Mouse (Mus musculus) cerebellum, adult 8-10 months (tissue): ENCODE data around the gene Fam173b.
A peak's percentile ranks its signal among the peaks of the same experiment; 100 is the strongest.
"Not testable (repeated sequence)": the region's sequence is repeated elsewhere in the genome, so short reads cannot be mapped to it uniquely, and the experiment has no call there.

Source experiments
- DNase-seq: peaks from one replicate; pipeline ENCODE4 v3.0.0; 2022

Gene Fam173b

GRCm38 (mm10) chr15:31601646-31602374 is at the start of gene Fam173b, which contains the start of gene Cct5:
Fam173b (plus strand) TSS chr15:31601852.
Cct5 (minus strand) TSS chr15:31601804.
- peak; percentile 99 for DNase-seq

- no peak for DNase-seq
Observed at GRCm38 (mm10) chr15:31554855-31555254, 46.8 kb upstream of the Fam173b start.

DNA sequence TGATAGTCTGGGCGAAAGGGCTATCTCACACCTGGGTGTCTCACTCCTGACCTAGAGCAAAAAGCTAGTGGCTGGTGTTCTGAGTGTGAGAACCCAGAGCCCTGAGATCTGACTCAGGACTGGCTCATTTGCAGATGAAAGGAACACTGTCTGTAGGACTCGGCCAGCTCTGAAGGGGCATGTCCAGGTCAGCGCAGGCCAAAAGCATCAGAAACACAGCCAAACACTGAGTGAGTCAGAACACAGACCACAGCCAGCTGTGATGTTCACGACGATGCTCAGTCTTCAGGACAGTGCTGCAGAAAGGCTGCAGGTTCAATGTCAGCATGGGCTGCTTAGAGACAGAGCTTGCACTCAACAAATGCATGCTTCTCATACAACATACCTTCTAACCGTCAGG is 40.3 kb upstream of the Fam173b start:
- DNase-seq: no peak

DNA sequence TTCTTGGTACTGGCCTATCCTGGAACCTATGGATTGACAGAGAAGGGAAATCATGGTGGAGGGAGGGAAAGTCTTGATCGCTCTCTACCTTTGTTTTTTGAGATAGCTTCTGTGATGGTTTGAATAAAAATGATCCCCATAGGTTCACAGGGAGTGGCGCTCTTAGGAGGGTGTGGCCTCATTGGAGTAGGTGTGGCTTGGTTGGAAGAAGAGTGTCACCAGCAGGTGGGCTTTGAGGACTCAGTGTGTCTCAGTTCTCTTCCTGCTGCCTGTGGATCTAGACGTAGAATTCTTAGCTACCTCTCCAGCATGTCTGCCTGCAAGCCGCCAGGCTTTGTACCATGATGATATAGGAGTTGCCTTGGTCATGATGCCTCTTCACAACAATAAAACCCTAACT is 39.7 kb upstream of the Fam173b start:
- DNase-seq: no peak

DNA sequence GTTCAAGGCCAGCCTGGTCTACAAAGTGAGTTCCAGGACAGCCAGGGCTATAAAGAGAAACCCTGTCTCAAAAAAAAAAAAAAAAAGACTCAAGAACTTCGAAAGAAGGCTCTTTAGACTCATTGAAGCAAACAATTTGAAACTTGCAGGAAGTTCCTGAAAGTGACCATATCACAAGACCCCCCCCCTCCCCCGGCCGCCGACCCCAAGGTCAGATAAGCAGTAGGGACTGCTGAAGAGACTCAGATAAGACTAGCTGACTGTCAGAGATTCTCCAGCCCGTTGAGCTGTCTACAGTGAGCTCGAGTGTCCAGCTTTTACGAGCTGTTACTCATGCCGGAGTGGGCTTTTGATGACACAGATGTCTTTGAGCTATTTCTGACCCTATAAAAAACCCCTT is 38.8 kb upstream of the Fam173b start:
- DNase-seq: no peak

DNA sequence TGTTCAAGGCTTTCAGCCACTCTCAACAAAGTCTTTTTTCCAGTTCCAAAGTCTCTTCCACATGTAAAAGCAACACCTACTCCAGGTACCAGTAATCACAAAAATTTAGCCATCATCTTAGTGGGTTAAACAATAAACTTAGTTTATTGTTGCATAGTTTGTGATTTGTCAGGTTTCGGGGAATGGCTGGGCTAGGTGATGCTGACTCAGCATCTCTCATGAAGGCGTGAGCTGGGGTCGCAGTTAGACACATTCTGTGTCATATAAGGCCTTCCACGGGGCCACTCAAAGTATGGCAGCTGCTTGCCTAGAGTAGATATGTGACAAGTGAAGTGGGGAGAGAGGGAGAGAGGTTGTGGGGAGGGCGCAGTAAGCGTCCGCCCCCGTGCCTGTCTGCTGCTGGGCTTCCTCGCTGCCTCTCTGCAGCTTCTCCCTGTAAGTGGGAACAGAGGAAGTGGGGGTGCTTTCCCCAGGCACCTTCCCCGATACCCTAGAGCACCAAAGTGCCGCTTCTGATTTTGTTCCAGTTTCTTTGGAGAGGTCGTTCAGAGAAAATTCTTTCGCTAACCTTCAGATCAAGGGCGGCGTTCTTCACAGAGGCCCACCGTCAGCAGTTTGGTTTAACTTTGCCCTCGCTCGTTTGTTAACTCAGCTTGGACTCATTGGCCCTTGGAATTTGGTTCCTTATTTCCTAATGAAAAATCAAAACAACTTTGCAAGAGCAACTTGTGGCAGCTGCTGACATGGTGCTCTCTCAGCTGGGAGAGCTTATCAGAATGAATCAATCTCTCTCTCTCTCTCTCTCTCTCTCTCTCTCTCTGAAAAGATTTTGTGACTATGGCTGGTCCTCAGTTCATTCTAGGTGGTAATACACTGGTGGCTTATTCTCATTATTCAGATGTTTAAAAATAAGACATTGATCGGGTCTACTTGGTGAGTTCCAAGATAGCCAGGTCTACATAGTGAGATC is 37.8 kb upstream of the Fam173b start:
- DNase-seq: no peak

- no peak for DNase-seq
Observed at GRCm38 (mm10) chr15:31565184-31565583, 36.5 kb upstream of the Fam173b start, which contains the start of gene Cmbl. Cmbl (plus strand) TSS chr15:31565389.

DNA sequence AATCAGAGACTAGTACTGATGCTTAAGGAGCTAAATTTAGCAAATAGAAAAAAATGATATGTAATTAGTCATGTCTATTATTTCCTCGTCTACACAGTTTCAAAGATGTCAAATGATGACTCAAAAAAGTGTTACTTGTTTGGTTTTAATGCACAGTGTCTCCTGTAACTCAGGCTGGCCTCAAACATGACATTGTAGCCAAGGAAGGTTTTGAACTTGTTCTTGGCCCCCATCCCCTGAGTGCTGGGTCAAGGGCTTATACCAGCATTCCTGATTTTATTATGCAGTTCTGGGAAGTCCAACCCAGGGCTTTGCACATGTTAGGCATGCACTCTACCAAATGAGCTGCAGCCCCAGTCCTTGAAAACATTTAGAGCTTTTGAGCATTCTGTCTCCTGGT is 35.9 kb upstream of the Fam173b start:
- DNase-seq: no peak

GRCm38 (mm10) chr15:31567431-31567830 is 34.2 kb upstream of the Fam173b start:
- DNase-seq: no peak

GRCm38 (mm10) chr15:31568581-31568996 is 33.1 kb upstream of the Fam173b start:
- no peak for DNase-seq

- DNase-seq: no peak
Observed at GRCm38 (mm10) chr15:31569325-31570022, 32.2 kb upstream of the Fam173b start.

DNA sequence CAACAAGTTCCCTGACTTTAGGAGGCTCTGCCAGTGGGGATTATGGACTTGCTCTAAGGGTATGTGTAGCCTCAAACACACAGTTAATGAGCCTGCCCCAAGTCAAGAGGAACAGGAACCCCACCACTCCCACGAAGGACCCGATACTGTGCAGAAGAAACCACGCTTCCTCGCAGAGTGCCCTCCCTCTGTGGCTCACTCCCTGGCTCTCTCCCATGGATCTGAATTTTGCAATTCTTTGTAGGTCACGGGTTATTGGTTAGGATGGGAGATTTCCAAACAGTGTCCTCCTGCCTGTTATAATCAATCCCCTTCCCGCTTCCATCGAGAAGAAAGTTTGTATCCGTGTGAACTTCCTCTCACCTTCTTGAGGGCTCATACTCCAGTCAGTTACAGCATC is 30.7 kb upstream of the Fam173b start:
- DNase-seq: no peak

GRCm38 (mm10) chr15:31571906-31572722 is 29.5 kb upstream of the Fam173b start:
- no peak for DNase-seq

GRCm38 (mm10) chr15:31573287-31573686 is 28.4 kb upstream of the Fam173b start:
- DNase-seq: no peak

DNA sequence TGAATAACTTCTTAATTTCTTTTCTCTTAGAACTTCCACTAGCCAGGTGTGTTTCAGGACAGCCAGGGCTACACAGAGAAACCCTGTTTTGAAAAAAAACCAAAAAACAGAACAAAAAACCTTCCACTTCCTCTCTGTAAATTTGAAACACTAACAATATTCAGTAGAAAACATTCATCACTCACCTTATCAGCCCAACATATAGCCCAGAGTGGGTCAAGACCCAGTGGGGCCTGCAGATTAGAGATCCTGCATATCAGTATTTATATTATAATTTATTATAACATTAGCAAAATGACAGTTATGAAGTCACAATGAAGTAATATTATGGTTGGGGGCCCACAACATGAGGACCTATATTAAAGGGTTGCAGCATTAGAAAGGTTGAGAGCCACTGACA is 28.0 kb upstream of the Fam173b start:
- no peak for DNase-seq

- DNase-seq: no peak
Observed at GRCm38 (mm10) chr15:31576076-31576475, 25.6 kb upstream of the Fam173b start.

GRCm38 (mm10) chr15:31581086-31581485 is 20.6 kb upstream of the Fam173b start:
- DNase-seq: not testable (repeated sequence)

DNA sequence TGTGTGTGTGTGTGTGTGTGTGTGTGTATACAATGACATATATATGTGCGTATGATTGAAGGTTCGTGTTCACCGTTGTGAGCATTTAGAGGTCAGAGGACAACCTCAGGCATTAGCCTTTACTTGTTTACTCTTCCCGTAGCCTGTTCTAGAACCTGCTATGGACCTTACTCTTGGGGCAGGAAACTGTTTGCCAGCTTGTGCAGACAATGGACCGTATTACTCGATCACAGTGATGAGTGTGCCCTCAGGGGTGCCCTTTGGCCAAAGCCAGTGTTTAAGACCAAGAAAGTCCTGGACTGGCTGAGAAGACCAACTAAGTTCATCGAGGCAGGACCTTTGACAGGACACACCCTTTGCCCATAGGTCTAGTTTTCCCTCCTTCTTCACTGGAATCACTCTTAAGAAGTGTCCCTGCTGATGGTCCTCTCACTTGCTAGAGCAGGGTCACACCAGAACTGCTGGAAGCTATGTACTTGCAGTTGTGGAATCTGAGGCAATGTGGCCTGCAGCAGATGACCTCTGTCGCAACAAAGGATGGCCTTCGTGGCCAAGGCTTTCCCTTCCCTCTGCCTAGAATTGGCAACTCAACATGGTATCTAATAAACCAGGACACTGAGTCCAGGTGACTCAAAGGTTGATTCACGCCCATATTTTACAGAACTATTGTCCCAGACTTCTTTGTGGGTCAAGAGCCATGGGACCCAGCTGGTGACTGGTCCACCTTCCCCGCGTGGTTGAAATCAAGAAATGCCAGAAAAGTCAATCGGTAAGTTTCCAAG is 18.2 kb upstream of the Fam173b start:
- DNase-seq: no peak

DNA sequence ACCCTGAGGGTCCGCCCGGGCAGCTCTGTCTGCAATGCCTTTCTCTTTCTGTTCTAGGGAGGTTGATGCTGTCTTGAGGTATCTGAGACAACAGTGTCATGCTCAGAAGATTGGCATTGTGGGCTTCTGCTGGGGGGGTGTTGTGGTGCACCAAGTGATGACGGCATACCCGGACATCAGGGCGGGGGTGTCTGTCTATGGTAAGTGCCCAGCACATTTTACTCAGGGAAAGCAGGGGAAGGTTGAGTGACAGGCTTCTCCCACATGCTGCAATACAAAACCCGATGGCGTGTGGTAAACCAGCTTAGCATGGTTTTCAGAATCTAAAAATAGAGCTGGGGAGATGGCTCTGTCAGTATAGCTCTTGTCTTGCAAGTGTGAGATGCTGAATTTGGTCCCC is 16.4 kb upstream of the Fam173b start:
- no peak for DNase-seq

GRCm38 (mm10) chr15:31586088-31586487 is 15.6 kb upstream of the Fam173b start:
- no peak for DNase-seq

DNA sequence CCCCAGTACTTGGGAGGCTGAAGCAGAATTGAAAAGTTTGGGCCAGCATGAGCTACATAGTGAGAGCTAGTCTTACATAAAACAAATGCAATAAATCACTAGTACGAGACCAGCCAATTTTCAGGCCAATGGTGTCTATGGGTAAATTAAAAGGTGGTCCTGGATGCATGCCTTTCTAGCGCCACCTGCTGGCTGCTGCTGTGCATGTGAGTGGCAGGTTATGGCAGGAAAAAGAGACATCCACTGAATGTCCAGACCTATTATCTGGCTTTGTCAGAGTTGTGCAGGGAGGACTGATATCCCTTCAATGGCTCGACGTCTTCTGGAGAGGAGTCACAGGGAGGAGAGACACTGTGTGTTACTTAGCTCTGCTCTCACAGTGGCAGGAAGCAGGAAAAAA is 15.1 kb upstream of the Fam173b start:
- peak; percentile 77 for DNase-seq
